Mouse (Mus musculus) brain, embryonic 14.5 days (tissue): ENCODE data around the gene Gnptab. TPM values are rescaled to one million over a fixed set of nuclear protein-coding genes. Genes with fewer than 3 reads are reported as not detected.
"Not testable (repeated sequence)": the region's sequence is repeated elsewhere in the genome, so short reads cannot be mapped to it uniquely, and the experiment has no call there.

Experiments used
- DNase-seq: peaks from one replicate; pipeline ENCODE4 v3.0.0-alpha.2; 2011; ENCODE audit warnings: low read depth
- CTCF ChIP-seq: fragments of 200-500 bp; IDR thresholded peaks from 2 replicates; pipeline ENCODE4 v1.5.1; 2012; ENCODE audit warnings: inconsistent platforms, mild to moderate bottlenecking, moderate library complexity, borderline replicate concordance; ENCODE audit not compliant: insufficient read depth, insufficient read length; ENCODE audit errors: extremely low read depth
- POLR2A ChIP-seq: fragments of 200-500 bp; IDR thresholded peaks from 2 replicates; pipeline ENCODE4 v1.6.1; 2012; ENCODE audit warnings: mild to moderate bottlenecking, inconsistent platforms, borderline replicate concordance; ENCODE audit not compliant: poor library complexity, insufficient read depth, insufficient read length, severe bottlenecking; ENCODE audit errors: extremely low read depth
- polyA plus RNA-seq: library from polyadenylated mRNA; depleted of rRNA; stranded (reverse); fragments of >200 nt; gene quantifications from 2 replicates; pipeline ENCODE4 v1.2.3, GENCODE M21; 2012

The Gnptab gene
- polyA plus RNA-seq, 1 experiment, result 41.4 TPM

DNA sequence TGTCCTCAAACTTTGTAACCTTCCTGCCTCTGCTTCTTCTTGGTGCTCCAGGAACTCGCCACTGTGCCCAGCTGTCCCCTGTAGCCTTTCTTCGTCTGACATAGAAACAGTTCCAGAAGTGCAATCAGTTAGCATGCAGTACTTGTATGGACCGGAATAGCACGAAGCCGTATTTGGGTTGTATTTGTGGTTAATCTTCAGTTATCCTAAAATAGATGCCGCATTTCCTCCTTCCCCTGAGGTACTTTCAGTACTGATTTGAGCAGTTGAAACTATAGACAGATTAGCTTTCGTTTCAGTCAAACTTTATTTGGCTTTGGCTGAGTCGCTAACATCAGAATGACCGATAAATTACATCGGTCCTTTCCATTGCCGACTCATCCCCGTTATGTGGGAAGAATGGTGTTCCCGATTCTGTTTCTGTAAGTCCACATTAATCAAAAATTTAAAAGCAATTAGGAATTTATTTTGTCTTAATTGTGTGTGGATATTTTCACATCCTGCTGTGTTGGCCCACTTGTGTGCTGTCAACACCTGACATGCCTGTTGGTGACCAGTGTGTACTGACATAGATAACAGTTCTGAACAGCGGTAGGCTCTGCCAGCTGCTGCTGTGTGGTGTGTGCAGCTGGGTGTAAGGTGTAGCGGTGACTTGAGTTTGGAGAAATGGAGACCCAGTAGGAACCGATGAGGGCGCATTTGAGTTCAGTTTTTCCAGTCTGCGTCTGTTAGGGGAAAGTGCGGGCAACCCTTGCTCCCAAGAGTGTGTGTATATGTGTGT, 41.9 kb downstream of the Gnptab start:
- no peak for DNase-seq
- TF ChIP-seq POLR2A, result no peak
- TF ChIP-seq CTCF, result no peak

DNA sequence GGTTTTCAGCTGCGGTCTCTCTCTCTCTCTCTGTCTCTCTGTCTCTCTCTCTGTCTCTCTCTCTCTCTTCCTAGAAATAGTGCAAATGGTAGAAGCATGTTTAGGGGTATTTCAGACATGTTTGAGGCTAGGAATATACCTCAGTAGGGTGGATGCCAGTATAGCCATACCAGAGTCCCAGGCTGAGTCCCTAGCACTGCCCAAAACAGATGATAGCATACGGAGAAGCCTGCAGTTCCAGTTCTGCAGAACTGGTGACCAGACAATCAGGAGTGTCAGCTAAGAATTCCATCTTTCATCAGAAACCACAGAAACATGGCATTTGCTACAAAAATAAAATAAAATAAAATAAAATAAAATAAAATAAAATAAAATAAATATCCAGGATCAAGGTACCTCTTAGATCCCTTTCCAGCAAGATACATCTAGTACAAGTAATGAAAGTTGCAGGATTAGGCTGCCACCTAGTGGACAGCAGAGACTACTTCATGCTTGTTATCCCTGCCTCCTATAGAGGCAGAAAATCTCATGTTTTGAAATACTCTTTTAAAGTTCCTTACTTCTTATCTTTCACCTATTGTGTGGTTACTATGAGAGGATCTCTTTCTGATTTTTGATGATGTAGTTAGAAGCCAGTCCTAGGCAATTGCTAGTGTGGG, 47.4 kb downstream of the Gnptab start:
- TF ChIP-seq CTCF (peak; percentile 75; the same call in 1 of the 2 replicates), POLR2A (no peak)
- DNase-seq, result peak; percentile 92

DNA sequence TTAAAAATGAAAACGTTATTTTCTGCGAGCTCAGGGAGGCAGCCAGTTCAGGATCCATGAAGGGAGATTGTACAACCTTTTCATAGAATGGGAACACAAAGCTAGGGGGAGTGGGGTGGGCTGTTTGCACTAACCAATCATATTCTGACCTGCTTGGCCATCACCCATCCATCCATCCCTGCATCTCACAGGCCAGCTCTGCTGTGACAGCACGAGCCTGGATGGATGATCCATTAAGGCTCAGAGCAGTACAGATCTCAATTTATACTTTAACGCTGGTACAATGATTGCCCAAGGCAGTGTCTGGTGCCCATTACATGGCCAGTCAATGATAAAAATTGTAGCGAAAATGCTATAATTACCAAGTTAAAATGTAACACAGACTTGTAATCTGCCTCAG, 48.0 kb downstream of the Gnptab start:
- DNase-seq, result no peak
- TF ChIP-seq POLR2A (no peak), CTCF (no peak)

DNA sequence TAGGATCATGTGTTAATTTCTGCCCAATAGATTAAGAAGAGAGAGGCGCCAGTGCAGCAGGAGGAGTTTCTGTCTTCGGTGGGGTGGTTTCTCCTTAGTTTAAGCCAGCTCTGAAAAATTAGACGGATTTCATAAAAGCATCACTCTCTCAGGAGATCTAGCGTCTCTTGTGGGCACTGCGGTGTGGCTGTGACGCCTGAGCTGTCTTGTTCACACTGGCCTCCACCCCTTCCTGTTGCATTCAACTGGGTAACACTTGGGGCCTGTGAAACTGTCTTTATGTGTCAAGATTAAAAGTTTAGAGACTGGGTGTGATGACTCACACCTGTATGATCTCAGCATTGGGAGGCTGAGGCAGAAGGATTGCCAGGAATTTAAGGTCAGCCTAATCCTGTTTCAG, 49.1 kb downstream of the Gnptab start:
- TF ChIP-seq CTCF (no peak), POLR2A (no peak)

DNA sequence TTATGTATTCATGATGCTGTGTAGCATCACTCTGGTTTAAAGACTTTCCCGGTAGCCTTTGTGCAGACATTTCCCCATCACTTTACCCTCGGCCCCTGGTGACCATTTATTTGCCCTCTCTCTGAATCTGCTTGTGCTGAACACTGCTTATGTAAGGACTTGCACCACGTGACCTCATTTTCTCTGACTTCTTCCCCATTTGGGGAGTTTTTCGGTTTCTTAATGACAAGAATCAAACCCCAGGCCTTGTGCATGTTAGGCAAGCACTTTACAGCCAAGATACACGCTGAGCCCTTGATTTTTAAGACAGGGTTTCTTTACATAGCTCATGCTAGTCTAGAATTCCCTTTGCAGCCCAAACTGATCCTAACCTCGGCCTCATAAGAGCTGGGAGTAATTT, 62.3 kb downstream of the Gnptab start:
- TF ChIP-seq POLR2A, result no peak
- no peak for TF ChIP-seq CTCF

More for the DNA sequence above, 49.1 kb downstream of the Gnptab start:
- DNase-seq, result no peak

DNA sequence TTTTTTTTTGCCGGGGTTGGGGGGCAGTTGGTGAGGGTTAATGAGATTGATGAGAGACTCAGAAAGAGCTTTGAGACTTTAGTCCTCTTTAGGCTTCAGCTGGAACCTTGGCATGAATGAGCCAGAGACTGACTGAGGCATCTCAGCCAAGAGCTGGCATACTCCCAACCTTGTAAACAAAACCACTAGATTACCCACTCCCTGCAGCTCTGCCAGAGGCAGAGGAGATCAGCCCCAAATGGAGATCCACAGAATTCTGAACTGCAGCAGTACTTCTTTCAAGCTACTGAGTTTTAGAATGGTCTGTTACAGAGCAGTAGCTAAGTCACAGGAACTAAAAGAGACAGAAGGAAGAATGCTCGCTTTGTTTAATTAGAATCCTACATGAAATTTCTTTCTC, 72.3 kb downstream of the Gnptab start:
- peak; percentile 90 for DNase-seq
- TF ChIP-seq CTCF (no peak), POLR2A (no peak)

More for the DNA sequence above, 62.3 kb downstream of the Gnptab start:
- DNase-seq, result no peak

DNA sequence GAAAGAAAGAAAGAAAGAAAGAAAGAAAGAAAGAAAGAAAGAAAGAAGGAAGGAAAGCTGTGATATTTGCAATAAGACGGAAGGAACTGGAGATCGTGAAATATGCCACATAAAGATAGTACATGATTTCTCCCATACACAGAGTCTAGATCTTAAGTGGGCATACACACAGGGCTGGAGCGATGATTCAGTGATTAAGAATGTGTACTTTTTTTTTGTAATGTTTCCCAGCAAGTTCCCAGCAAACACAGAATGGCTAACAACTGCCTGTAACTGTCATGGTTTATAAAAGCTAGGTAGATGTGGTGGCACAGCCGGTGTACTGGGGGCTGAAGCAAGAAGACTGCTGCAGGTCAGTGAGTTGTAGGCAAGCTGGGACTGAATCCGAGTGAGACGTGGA, 73.1 kb downstream of the Gnptab start:
- DNase-seq, result no peak
- no peak for TF ChIP-seq CTCF
- TF ChIP-seq POLR2A, result no peak

DNA sequence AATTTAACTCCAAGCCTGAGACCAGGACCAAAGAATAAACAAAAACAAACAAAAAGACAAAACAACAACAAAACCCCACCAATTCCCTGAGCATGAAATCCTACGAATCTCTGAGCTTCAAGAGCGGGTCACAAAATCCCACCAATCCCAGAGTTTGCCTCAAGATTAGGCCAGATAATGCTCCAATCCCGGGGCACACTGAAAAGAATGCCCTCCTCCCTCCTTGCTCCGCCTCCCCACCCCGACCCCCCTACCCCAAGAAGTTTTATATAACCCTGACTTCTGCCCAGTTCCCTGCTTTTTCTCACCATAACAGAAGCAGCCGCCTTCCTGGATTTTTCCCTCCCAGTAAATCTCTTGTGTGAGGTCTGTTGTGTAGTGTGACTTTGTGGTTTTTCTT, 78.9 kb downstream of the Gnptab start:
- no peak for TF ChIP-seq POLR2A
- no peak for TF ChIP-seq CTCF
- DNase-seq, result no peak

DNA sequence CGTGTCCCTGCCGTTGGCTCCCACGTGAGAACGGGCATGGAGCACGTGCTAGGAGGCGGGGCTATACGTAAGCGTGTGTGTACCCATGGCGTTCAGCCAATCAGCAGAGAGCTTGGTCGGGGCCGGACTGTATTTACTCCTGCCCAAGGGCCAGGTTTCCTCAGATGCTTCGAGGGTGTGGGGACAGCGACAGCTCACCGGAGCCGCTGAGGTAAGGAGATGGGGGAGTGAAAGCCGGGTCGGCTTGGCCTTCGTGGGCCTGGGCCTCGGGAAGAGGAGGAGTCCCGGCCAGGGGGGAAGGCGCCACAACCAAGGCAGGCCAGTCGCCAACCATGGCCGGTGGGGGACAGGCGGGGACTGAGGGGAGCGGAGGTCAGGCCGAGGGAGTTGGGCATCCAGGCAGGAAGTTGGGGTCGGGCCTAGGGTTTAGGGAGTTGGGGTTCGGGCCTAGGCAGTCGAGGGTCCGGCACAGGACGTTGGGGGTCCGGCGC, 80.6 kb downstream of the Gnptab start, which contains the start of gene Sycp3:
TSS of gene Sycp3 (plus strand) at position 68 of the 491 bp plus-strand sequence.
- no peak for DNase-seq

DNA sequence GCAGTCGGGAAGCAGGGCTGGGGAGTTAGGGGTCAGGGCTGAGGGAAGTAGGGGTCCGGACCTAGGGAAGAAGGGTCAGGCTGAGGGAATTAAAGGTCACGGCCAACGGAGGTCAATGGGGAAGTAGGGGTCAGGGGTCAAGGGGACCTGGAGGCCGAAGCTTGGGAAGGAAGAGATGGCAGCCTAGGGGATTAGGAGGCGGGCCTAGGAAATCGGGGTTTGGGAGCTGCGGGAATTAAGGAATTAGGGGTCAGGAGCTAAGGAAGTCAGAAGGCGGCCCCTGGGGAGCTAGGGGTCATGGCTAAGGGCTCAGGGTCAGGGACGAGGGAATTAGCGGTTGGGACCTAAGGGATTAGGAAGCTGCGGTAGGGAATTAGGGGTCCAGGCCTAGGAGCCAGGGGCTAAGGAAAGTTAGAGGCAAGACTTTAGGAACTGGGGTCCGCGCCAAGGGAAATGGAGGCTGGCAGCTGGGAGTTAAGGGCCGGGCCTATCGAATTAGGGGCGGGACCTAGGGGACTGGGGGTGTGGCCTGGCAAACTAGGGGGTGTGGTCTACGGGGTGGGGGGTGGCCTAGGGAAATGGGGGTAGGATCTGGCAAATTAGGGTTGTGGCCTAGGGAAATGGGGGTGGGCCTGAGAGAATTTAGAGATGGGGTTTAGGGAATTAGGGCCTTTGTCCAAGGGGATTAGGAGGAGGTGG, 81.3 kb downstream of the Gnptab start:
- TF ChIP-seq POLR2A, result no peak
- no peak for TF ChIP-seq CTCF
- DNase-seq, result no peak

More for the DNA sequence above, 80.6 kb downstream of the Gnptab start, which contains the start of gene Sycp3:
- no peak for TF ChIP-seq POLR2A
- no peak for TF ChIP-seq CTCF

DNA sequence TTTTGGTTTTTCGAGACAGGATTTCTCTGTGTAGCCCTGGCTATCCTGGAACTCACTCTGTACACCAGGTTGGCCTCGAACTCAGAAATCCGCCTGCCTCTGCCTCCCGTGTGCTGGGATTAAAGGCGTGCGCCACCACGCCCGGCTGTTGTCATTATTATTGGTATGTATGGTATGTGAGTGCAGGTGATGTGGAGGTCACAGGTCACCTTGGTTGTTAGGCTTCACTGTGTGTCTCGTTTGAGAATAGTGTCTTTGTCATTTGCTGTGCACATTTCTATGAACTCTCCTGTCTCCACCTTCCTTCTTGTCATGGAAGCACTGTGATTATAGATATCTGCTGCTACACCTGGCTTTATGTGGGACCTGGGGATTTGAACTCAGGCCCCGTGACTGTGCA, 103.9 kb downstream of the Gnptab start:
- DNase-seq, result not testable (repeated sequence)
